Mouse (Mus musculus) heart, postnatal 0 days (tissue): ENCODE measurements around the gene Nxpe3. TPM values are rescaled to one million over a fixed set of nuclear protein-coding genes. Genes with fewer than 3 reads are reported as not detected.

Experiments
- ATAC-seq: fragments of 200-750 bp; cut with Nextera tagmentation; 2 replicates; pipeline ENCODE4 v1.8.0; 2017; ENCODE audit warnings: low read depth, moderate number of reproducible peaks, moderate library complexity; ENCODE audit not compliant: insufficient read depth
- DNase-seq: peaks from one replicate; pipeline ENCODE4 v3.0.0-alpha.2; 2016; ENCODE audit warnings: low spot score
- H3K27ac ChIP-seq: fragments of 300-500 bp; sonication (generic); 2 replicates; pipeline ENCODE4 v1.5.1; 2014; ENCODE audit warnings: low read depth, mild to moderate bottlenecking
- H3K27me3 ChIP-seq: fragments of 300-500 bp; sonication (generic); 2 replicates; pipeline ENCODE4 v1.6.1; 2014; ENCODE audit warnings: low read length, mixed read lengths; ENCODE audit not compliant: control insufficient read depth, insufficient read depth
- H3K36me3 ChIP-seq: fragments of 300-500 bp; sonication (generic); replicated peaks from 2 replicates; pipeline ENCODE4 v1.6.1; 2014; ENCODE audit warnings: low read length, mixed read lengths; ENCODE audit not compliant: control insufficient read depth, insufficient read depth
- H3K4me1 ChIP-seq: fragments of 300-500 bp; sonication (generic); 2 replicates; pipeline ENCODE4 v1.6.1; 2014; ENCODE audit warnings: antibody characterized with exemption; ENCODE audit not compliant: control insufficient read depth, insufficient read depth
- H3K4me2 ChIP-seq: fragments of 300-500 bp; sonication (generic); 2 replicates; pipeline ENCODE4 v1.6.1; 2014; ENCODE audit warnings: low read depth, mild to moderate bottlenecking, low read length, moderate library complexity
- H3K4me3 ChIP-seq: fragments of 300-500 bp; sonication (generic); 2 replicates; pipeline ENCODE4 v1.5.1; 2014; ENCODE audit warnings: low read depth, low read length
- H3K9ac ChIP-seq: fragments of 300-500 bp; sonication (generic); replicated peaks from 2 replicates; pipeline ENCODE4 v1.6.1; 2014; ENCODE audit warnings: low read depth, low read length, mixed read lengths
- H3K9me3 ChIP-seq: fragments of 300-500 bp; sonication (generic); replicated peaks from 2 replicates; pipeline ENCODE4 v1.6.1; 2016; ENCODE audit warnings: low read length; ENCODE audit not compliant: control insufficient read depth
- CTCF ChIP-seq: IDR thresholded peaks from 2 replicates; pipeline ENCODE4 v1.5.1; 2016; ENCODE audit warnings: antibody characterized with exemption, control low read depth, low read depth
- EP300 ChIP-seq: IDR thresholded peaks from 2 replicates; pipeline ENCODE4 v1.6.1; 2016; ENCODE audit warnings: antibody characterized with exemption, low read depth
- WGBS: fragments of 180-500 bp; shearing (Covaris S2); extraction: QIAGEN DNeasy Blood & Tissue Kit; methylation state at CpG from one replicate; pipeline ENCODE4 v1.1.7; 2014; 5-methylcytosine and 5-hydroxymethylcytosine counted together
- polyA plus RNA-seq: library from polyadenylated mRNA; unstranded; fragments of >200 nt; fragmentation: Nextera tagmentation; extraction: Ambion mirVana; gene quantifications from 2 replicates; pipeline ENCODE4 v1.2.1, GENCODE M21; 2015
- total RNA-seq: library from RNA; depleted of rRNA; stranded (reverse); fragments of >200 nt; gene quantifications from 2 replicates; pipeline ENCODE4 v1.2.3, GENCODE M21; 2014; ENCODE audit warnings: low replicate concordance

The Nxpe3 gene
- total and polyA plus RNA-seq, 2 experiments from 2014 or later: 0.20 TPM; not detected in 1

GRCm38 (mm10) chr16:55889451-55889850 is 5.6 kb downstream of the Nxpe3 start:
- Histone ChIP-seq H3K27ac (no peak overlapping the region), H3K9ac (no peak overlapping the region), H3K4me1 (no peaks in the 10 kb centered on the region; the same call in 1 of the 2 replicates), H3K27me3 (no peaks in the 10 kb centered on the region), H3K4me2 (no peak overlapping the region), H3K36me3 (no peaks in the 10 kb centered on the region), H3K9me3 (no peaks in the 10 kb centered on the region), H3K4me3 (no peak overlapping the region)
- WGBS: 84% methylated on average over 3 of the region's 3 CpGs
- DNase-seq (no peak), ATAC-seq (no peak)
- no peak for TF ChIP-seq EP300
- TF ChIP-seq CTCF: no peak

GRCm38 (mm10) chr16:55888584-55888960 is 6.5 kb downstream of the Nxpe3 start:
- no peak for DNase-seq
- H3K27me3 ChIP-seq: no peaks in the 10 kb centered on the region
- TF ChIP-seq CTCF (no peak), EP300 (no peak)
- no peak overlapping the region for H3K4me3 ChIP-seq
- H3K4me2 ChIP-seq: no peak overlapping the region
- ATAC-seq: no peak
- H3K9me3 ChIP-seq: no peaks in the 10 kb centered on the region
- no peaks in the 10 kb centered on the region for H3K4me1 ChIP-seq
- H3K27ac ChIP-seq: no peak overlapping the region
- no peaks in the 10 kb centered on the region for H3K36me3 ChIP-seq
- H3K9ac ChIP-seq: no peak overlapping the region
- WGBS: 45% methylated on average over 3 of the region's 3 CpGs

GRCm38 (mm10) chr16:55887814-55888583 is 7.1 kb downstream of the Nxpe3 start:
- no peaks in the 10 kb centered on the region for H3K36me3 ChIP-seq
- no peaks in the 10 kb centered on the region for H3K27me3 ChIP-seq
- H3K9ac ChIP-seq: no peak overlapping the region
- no peak overlapping the region for H3K4me3 ChIP-seq
- no peak overlapping the region for H3K4me2 ChIP-seq
- no peaks in the 10 kb centered on the region for H3K4me1 ChIP-seq
- TF ChIP-seq EP300 (no peak), CTCF (peak; percentile 52)
- no peaks in the 10 kb centered on the region for H3K9me3 ChIP-seq
- H3K27ac ChIP-seq: no peak overlapping the region
- WGBS: 47% methylated on average over 7 of the region's 7 CpGs
- DNase-seq: no peak
- ATAC-seq: no peak

- Histone ChIP-seq H3K4me1 (no peaks in the 10 kb centered on the region), H3K36me3 (no peaks in the 10 kb centered on the region), H3K9me3 (no peaks in the 10 kb centered on the region), H3K9ac (no peak overlapping the region), H3K4me3 (no peak overlapping the region), H3K27ac (no peak overlapping the region), H3K4me2 (no peak overlapping the region), H3K27me3 (no peaks in the 10 kb centered on the region)
- no peak for DNase-seq
- 87% methylated on average over 11 of the region's 11 CpGs for WGBS
- no peak for ATAC-seq
- TF ChIP-seq CTCF (no peak), EP300 (no peak)
Measured at GRCm38 (mm10) chr16:55884246-55884645, 10.8 kb downstream of the Nxpe3 start.

GRCm38 (mm10) chr16:55876025-55876424 is 19.1 kb downstream of the Nxpe3 start:
- ATAC-seq: peak; percentile 70; the same call in 1 of the 2 replicates
- 0 out of 2 replicates have a peak overlapping the region, but pooled peaks have one; percentile 36 for H3K27ac ChIP-seq
- TF ChIP-seq EP300 (no peak), CTCF (no peak)
- no peak overlapping the region for H3K9ac ChIP-seq
- H3K4me1 ChIP-seq: peaks cover 6% of the 10 kb centered on the region; the same call in 1 of the 2 replicates
- H3K4me3 ChIP-seq: no peak overlapping the region
- 22% methylated on average over 6 of the region's 6 CpGs for WGBS
- H3K4me2 ChIP-seq: no peak overlapping the region
- no peaks in the 10 kb centered on the region for H3K9me3 ChIP-seq
- DNase-seq: peak; percentile 55
- no peaks in the 10 kb centered on the region for H3K27me3 ChIP-seq
- H3K36me3 ChIP-seq: no peaks in the 10 kb centered on the region

- Histone ChIP-seq H3K27me3 (no peaks in the 10 kb centered on the region), H3K9ac (no peak overlapping the region), H3K9me3 (no peaks in the 10 kb centered on the region), H3K36me3 (no peaks in the 10 kb centered on the region), H3K4me3 (no peak overlapping the region), H3K4me2 (no peak overlapping the region), H3K27ac (no peak overlapping the region), H3K4me1 (no peaks in the 10 kb centered on the region)
- 59% methylated on average over 4 of the region's 4 CpGs for WGBS
- DNase-seq: no peak
- no peak for TF ChIP-seq CTCF
- TF ChIP-seq EP300: no peak
- no peak for ATAC-seq
Measured at GRCm38 (mm10) chr16:55863832-55864231, 31.3 kb downstream of the Nxpe3 start.
